12 mouse cellular contexts compared by ENCODE assay signal in the genomic region with DNA sequence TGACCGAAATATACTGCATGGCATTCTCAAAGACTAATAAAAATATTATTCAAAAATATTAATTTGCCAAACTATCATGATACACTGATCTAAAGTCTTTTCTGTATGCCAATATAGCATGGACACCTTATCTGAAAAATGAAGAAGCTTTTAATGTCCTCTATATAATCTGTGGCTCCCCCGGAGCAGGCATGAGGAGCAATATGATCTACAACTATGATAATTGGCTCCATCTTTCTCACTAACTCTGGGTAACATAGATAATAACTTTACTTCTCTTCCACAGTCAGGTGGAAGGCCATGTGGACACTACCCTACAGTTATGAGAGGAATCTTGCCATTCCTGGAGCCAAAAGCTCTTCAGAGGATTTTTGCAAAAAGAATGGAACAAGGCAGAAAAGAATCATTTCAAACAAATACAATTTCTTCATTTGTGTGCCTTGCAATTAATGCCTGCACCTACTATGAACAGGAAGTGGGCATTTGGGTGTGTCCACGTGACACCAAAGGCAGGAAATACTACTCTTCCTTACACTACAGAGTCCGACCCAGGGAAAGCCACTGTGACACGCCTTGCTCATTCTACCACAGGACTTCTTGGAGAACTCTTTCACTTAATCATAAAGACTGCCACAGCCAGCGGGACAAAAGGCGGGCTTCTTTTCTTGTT.
DNase-seq lines count a peak whose midpoint lies in the region; ATAC-seq and TF ChIP-seq lines count a peak whose summit lies in the region.
"Had no signal": no experiment of that assay in that cellular context is flagged by ENCODE, and none has a peak within 500 bp of the region (broad histone marks: within the 10 kb centered on the region; RNA-seq: fewer than 3 reads in every experiment).

No protein-coding gene starts in this region.

- no peak overlapping the region for H3K4me2 ChIP-seq in kidney, postnatal 0 days (ENCODE audit: low read length)
- H3K4me2 ChIP-seq in liver, postnatal 0 days (ENCODE audit: low read depth, low read length), result peak overlapping the region; percentile 50
- no peak overlapping the region for H3K4me2 ChIP-seq in intestine, embryonic 15.5 days (replicated peaks)
- H3K4me2 ChIP-seq: embryonic facial prominence, embryonic 13.5 days; lung, embryonic 15.5 days; neural tube, embryonic 13.5 days had no signal

- H3K27me3 ChIP-seq in kidney, postnatal 0 days (ENCODE audit: insufficient read depth, low read length), result no peaks in the 10 kb centered on the region
- H3K27me3 ChIP-seq in liver, postnatal 0 days (ENCODE audit: insufficient read depth, low read length), result no peaks in the 10 kb centered on the region
- no peaks in the 10 kb centered on the region for H3K27me3 ChIP-seq in intestine, embryonic 15.5 days (replicated peaks)
- H3K27me3 ChIP-seq: embryonic facial prominence, embryonic 13.5 days; lung, embryonic 15.5 days; neural tube, embryonic 13.5 days had no signal

- peak; percentile 18 for DNase-seq in kidney, postnatal 0 days (ENCODE audit: low spot score)
- no peak for DNase-seq in kidney, postnatal 36 days
- DNase-seq in T-cell, adult 2 months (ENCODE audit: low spot score), result peak; percentile 73
- no peak for DNase-seq in liver, postnatal 0 days
- DNase-seq in thymus, postnatal 0 days (ENCODE audit: low spot score), result peak; percentile 44
- no peak for DNase-seq in left cerebral cortex, adult 11 months (ENCODE audit: low spot score)
- DNase-seq in testis, postnatal 10 days (ENCODE audit: low spot score), result no peak

- H3K4me3 ChIP-seq in kidney, postnatal 0 days (replicated peaks; ENCODE audit: low read depth, low read length), result no peak overlapping the region
- H3K4me3 ChIP-seq in liver, postnatal 0 days (ENCODE audit: low read depth, low read length), result no peak overlapping the region
- H3K4me3 ChIP-seq in intestine, embryonic 15.5 days (replicated peaks), result no peak overlapping the region
- H3K4me3 ChIP-seq: embryonic facial prominence, embryonic 13.5 days; hindbrain, embryonic 10.5 days; lung, embryonic 15.5 days; neural tube, embryonic 13.5 days had no signal

- no peak for ATAC-seq in kidney, postnatal 0 days (replicated peaks; ENCODE audit: low FRiP score, low read depth)
- ATAC-seq in liver, postnatal 0 days, result no peak
- no peak for ATAC-seq in intestine, embryonic 15.5 days

- H3K9me3 ChIP-seq in kidney, postnatal 0 days (replicated peaks; ENCODE audit: low read length), result no peaks in the 10 kb centered on the region
- H3K9me3 ChIP-seq in liver, postnatal 0 days (ENCODE audit: low read length), result no peaks in the 10 kb centered on the region
- H3K9me3 ChIP-seq in intestine, embryonic 15.5 days, result no peaks in the 10 kb centered on the region
- H3K9me3 ChIP-seq: embryonic facial prominence, embryonic 13.5 days; hindbrain, embryonic 10.5 days; lung, embryonic 15.5 days; neural tube, embryonic 13.5 days had no signal

- H3K36me3 ChIP-seq in kidney, postnatal 0 days (ENCODE audit: insufficient read depth, low read length), result no peaks in the 10 kb centered on the region
- no peaks in the 10 kb centered on the region for H3K36me3 ChIP-seq in liver, postnatal 0 days (replicated peaks; ENCODE audit: insufficient read depth, low read length)
- no peaks in the 10 kb centered on the region for H3K36me3 ChIP-seq in intestine, embryonic 15.5 days
- H3K36me3 ChIP-seq: hindbrain, embryonic 10.5 days; lung, embryonic 15.5 days; neural tube, embryonic 13.5 days had no signal

- no peak overlapping the region for H3K9ac ChIP-seq in kidney, postnatal 0 days (ENCODE audit: low read depth, low read length)
- H3K9ac ChIP-seq in liver, postnatal 0 days (replicated peaks), result no peak overlapping the region
- H3K9ac ChIP-seq in intestine, embryonic 15.5 days, result no peak overlapping the region
- H3K9ac ChIP-seq: embryonic facial prominence, embryonic 13.5 days; lung, embryonic 15.5 days; neural tube, embryonic 13.5 days had no signal

- TF ChIP-seq EP300 in liver, postnatal 0 days (IDR thresholded peaks at IDR 0.05; ENCODE audit: low read depth), result no peak

- no peaks in the 10 kb centered on the region for H3K4me1 ChIP-seq in kidney, postnatal 0 days (replicated peaks; ENCODE audit: insufficient read depth, low read length)
- H3K4me1 ChIP-seq in liver, postnatal 0 days (ENCODE audit: insufficient read depth), result peaks cover 7% of the 10 kb centered on the region
- no peaks in the 10 kb centered on the region; the same call in 1 of the 2 replicates for H3K4me1 ChIP-seq in intestine, embryonic 15.5 days (replicated peaks)

- no peak for TF ChIP-seq CTCF in kidney, postnatal 0 days (IDR thresholded peaks at IDR 0.05; ENCODE audit: low read depth)
- no peak for TF ChIP-seq CTCF in liver, postnatal 0 days (IDR thresholded peaks at IDR 0.05; ENCODE audit: low read depth)

- WGBS in kidney, postnatal 0 days, result 76% methylated on average over 7 of the region's 7 CpGs
- 49% methylated on average over 7 of the region's 7 CpGs for WGBS in liver, postnatal 0 days (ENCODE audit: insufficient replicate concordance)
- 77% methylated on average over 7 of the region's 7 CpGs for WGBS in intestine, embryonic 15.5 days

- no peak overlapping the region for H3K27ac ChIP-seq in kidney, postnatal 0 days
- H3K27ac ChIP-seq in liver, postnatal 0 days (ENCODE audit: low read depth), result peak overlapping the region; percentile 30; the same call in 1 of the 2 replicates
- H3K27ac ChIP-seq in intestine, embryonic 15.5 days, result no peak overlapping the region
- H3K27ac ChIP-seq: embryonic facial prominence, embryonic 13.5 days; hindbrain, embryonic 10.5 days; lung, embryonic 15.5 days; neural tube, embryonic 13.5 days had no signal

Comparison
In these comparisons a context has a peak if more than half of its experiments do, and no peak if none do; other contexts are left out.
1. DNase-seq: peak in kidney, postnatal 0 days (single experiment), T-cell, adult 2 months (single experiment) and thymus, postnatal 0 days (single experiment); none in kidney, postnatal 36 days (0 of 2), liver, postnatal 0 days (single experiment), left cerebral cortex, adult 11 months (single experiment) and testis, postnatal 10 days (single experiment).